Mouse (Mus musculus): Measurements from ENCODE around the gene Cdyl. TPM values are rescaled to one million over a fixed set of nuclear protein-coding genes. Genes with fewer than 3 reads are reported as not detected.

Cdyl gene
- polyA plus RNA-seq, 1 experiment from 2014 or later, result 12.0 TPM

DNA sequence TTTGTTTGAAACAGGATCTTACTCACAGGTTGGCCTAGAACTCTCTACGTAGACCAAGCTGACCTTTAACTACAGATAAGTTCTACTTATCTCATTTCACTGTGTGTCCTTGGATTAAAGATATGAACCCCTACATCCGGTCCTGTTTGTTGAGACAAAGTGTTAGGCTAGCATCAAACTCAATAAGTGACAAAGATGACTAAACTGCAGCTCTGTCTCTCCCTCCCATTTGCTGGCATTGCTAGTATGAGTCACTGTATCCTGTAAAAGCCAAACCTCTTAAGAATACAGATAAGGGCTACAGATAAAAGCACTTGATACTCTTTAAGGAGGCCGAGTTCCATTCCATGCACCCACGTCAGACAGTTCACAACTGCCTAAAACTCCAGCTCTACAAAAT, 72.5 kb downstream of the Cdyl start:
- Histone ChIP-seq H3K27ac (ENCODE audit: low read depth, low read length) (no peak overlapping the region), H3K36me3 (ENCODE audit: control insufficient read depth, insufficient read depth, low read length) (no peaks in the 10 kb centered on the region), H3K9ac (ENCODE audit: low read depth, low read length) (no peak overlapping the region), H3K4me3 (ENCODE audit: low read depth, low read length) (no peak overlapping the region), H3K4me2 (replicated peaks; ENCODE audit: low read depth, low read length) (no peak overlapping the region), H3K4me1 (replicated peaks; ENCODE audit: control insufficient read depth, insufficient read depth, low read length) (no peaks in the 10 kb centered on the region), H3K9me3 (ENCODE audit: control insufficient read depth, low read length) (no peaks in the 10 kb centered on the region), H3K27me3 (ENCODE audit: control insufficient read depth, insufficient read depth, low read length) (no peaks in the 10 kb centered on the region)
- ATAC-seq (ENCODE audit: low FRiP score), result no peak
- WGBS, result 94% methylated on average over 4 of the region's 4 CpGs
- DNase-seq (ENCODE audit: low spot score), result no peak

DNA sequence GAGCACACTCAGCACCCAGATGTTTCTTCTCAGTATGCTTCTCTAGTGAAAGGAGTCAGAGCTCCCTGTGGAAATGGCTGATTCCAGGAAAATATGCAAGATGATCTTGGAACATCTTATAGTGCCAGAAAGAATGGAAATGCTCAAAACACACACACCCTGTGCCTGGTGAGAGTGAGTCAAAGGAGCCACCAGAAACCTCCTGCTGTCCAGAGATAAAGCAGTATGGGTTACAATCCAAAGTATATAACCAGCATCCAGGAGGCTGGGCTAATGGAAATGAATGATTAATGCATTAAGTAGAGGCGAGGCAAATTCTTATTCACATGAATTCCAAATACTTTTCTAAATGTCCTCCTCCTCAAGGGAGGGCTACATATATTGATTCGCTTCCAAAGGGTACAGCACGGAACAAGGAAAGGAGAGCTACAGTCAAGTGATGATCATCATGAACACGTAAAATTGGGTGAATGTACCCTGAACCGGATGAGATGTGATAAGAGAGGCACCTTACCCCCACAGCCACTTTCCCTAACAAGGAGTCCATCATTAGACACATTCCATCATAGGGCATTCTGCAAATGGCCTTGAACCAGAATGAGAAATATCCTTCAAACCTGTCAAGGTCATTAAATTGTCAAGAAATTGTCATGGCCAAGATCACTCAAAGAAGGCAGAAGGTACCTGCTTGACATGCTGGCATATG, 73.4 kb downstream of the Cdyl start:
- Histone ChIP-seq H3K4me3 (ENCODE audit: low read depth, low read length) (no peak overlapping the region), H3K36me3 (ENCODE audit: control insufficient read depth, insufficient read depth, low read length) (no peaks in the 10 kb centered on the region), H3K9ac (ENCODE audit: low read depth, low read length) (no peak overlapping the region), H3K27me3 (ENCODE audit: control insufficient read depth, insufficient read depth, low read length) (no peaks in the 10 kb centered on the region), H3K4me1 (replicated peaks; ENCODE audit: control insufficient read depth, insufficient read depth, low read length) (no peaks in the 10 kb centered on the region), H3K4me2 (replicated peaks; ENCODE audit: low read depth, low read length) (no peak overlapping the region), H3K9me3 (ENCODE audit: control insufficient read depth, low read length) (no peaks in the 10 kb centered on the region), H3K27ac (ENCODE audit: low read depth, low read length) (no peak overlapping the region)
- WGBS, result 91% methylated on average over 5 of the region's 5 CpGs
- ATAC-seq (ENCODE audit: low FRiP score) (no peak), DNase-seq (ENCODE audit: low spot score) (no peak)

DNA sequence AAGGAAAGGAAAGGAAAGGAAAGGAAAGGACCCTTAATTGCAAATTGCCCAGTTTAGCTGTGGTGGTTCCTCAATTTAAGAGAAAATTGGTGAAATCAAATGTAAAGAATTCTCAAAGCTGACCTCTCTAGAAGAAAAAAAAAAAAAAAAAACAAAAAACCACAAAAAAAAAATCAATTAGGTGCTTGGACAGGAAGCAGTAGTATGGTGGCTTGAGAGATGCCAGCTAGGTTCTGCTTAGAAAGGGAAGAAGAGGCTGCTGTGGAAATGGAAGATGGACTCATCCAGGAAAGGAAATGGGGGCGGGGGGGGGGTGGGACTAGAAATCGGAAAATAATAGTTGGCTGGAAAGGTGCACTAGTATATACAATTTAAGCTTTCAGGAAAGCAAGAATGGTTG, 77.9 kb downstream of the Cdyl start:
- Histone ChIP-seq H3K4me2 (replicated peaks; ENCODE audit: low read depth, low read length) (no peak overlapping the region), H3K27me3 (ENCODE audit: control insufficient read depth, insufficient read depth, low read length) (peaks cover 21% of the 10 kb centered on the region; the same call in 1 of the 2 replicates), H3K4me1 (replicated peaks; ENCODE audit: control insufficient read depth, insufficient read depth, low read length) (peaks cover 2% of the 10 kb centered on the region; the same call in 1 of the 2 replicates), H3K36me3 (ENCODE audit: control insufficient read depth, insufficient read depth, low read length) (no peaks in the 10 kb centered on the region), H3K9me3 (ENCODE audit: control insufficient read depth, low read length) (no peaks in the 10 kb centered on the region), H3K9ac (ENCODE audit: low read depth, low read length) (no peak overlapping the region), H3K4me3 (ENCODE audit: low read depth, low read length) (no peak overlapping the region), H3K27ac (ENCODE audit: low read depth, low read length) (no peak overlapping the region)
- no peak for ATAC-seq (ENCODE audit: low FRiP score)
- no peak for DNase-seq (ENCODE audit: low spot score)
- 10% methylated on average over 2 of the region's 2 CpGs for WGBS

DNA sequence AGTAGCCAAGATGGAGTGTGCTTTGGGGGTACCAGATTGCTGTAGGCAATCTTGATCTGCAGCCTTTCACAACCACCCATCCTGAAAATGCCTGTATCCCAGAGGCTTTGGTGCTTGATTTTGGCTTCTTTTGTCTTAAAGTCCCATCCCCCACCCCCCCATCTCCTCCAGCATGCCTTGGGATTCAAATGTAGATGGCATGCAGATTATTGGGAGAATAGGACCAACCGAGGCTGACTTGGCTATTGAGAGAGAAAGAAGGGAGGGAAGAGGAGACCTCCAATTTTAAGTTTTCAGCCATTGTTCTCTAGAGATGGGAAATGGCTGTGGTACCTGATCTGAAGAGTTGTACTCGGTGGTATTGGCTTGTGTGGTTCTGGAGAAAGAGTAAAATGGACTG, 78.6 kb downstream of the Cdyl start:
- Histone ChIP-seq H3K27ac (ENCODE audit: low read depth, low read length) (no peak overlapping the region), H3K36me3 (ENCODE audit: control insufficient read depth, insufficient read depth, low read length) (no peaks in the 10 kb centered on the region), H3K4me2 (replicated peaks; ENCODE audit: low read depth, low read length) (no peak overlapping the region), H3K4me3 (ENCODE audit: low read depth, low read length) (no peak overlapping the region), H3K27me3 (ENCODE audit: control insufficient read depth, insufficient read depth, low read length) (peaks cover 21% of the 10 kb centered on the region; the same call in 1 of the 2 replicates), H3K9me3 (ENCODE audit: control insufficient read depth, low read length) (no peaks in the 10 kb centered on the region), H3K4me1 (replicated peaks; ENCODE audit: control insufficient read depth, insufficient read depth, low read length) (peaks cover 4% of the 10 kb centered on the region; the same call in 1 of the 2 replicates), H3K9ac (ENCODE audit: low read depth, low read length) (no peak overlapping the region)
- ATAC-seq (ENCODE audit: low FRiP score) (no peak), DNase-seq (ENCODE audit: low spot score) (no peak)
- 13% methylated on average over 2 of the region's 2 CpGs for whole genome bisulfite sequencing

DNA sequence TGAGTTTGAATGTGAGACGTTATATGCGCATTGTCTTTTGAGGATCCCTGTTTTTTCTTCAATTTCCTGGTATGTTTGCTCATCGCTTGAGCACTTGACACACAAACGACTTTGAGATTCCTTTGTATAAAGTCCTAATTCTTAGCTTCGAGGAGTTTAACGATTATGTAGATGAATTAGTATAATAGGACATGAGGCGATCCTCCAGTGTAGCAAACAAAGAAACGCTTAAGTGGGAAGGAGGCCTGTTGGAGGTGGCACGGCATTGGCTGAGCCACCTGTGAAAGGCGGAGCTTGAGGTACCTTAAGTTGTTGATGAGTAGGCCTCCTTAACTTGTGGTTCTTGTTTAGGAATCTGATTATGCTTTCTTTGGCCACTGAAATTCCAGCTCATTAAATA, 79.8 kb downstream of the Cdyl start:
- no peak for ATAC-seq (ENCODE audit: low FRiP score)

DNA sequence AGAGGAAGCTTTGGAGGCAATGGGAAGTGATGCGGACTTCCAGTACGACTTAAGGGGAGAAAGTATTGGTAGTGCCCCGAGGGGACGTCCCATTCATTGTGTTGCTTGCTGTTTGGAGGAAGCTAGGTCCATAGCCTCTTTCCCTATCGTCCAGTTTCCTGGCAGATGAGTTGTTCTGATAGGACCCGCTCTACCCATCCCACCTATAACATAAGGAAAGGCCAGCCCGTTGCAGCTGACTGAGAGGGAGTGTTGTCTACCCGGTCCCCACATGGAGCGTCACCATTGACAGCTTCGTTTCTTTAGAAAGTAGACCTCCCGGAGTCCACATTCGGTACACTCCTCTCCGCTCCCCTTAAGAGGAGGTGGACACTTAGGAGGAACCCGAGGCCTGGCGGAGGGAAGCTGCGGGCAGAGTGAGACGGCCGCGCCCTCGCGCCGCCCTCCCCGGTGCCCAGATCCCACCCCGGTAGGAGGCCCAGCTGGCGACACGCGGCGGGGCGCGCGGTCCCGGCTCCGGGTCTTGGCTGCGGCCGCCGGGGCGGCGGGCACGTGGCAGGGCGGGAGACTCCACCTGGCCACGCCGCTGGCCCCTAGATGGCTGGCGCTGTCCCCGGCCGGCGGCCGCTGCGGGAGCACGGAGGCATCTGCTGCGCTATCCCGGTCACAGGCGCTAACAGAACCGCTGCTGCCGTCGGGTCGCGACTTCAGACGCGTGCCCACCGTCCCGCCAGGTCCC, 80.8 kb downstream of the Cdyl start:
- DNase-seq (ENCODE audit: low spot score) (no peak), ATAC-seq (ENCODE audit: low FRiP score) (peak; percentile 79)
- under 1% methylated on average over 43 of the region's 61 CpGs for WGBS
- peaks cover 4% of the 10 kb centered on the region; the same call in 1 of the 2 replicates for H3K4me1 ChIP-seq (replicated peaks; ENCODE audit: control insufficient read depth, insufficient read depth, low read length)
- H3K9me3 ChIP-seq (ENCODE audit: control insufficient read depth, low read length), result no peaks in the 10 kb centered on the region
- peak overlapping the region; percentile 96 for H3K4me3 ChIP-seq (ENCODE audit: low read depth, low read length)
- no peak overlapping the region for H3K9ac ChIP-seq (ENCODE audit: low read depth, low read length)
- H3K36me3 ChIP-seq (ENCODE audit: control insufficient read depth, insufficient read depth, low read length), result no peaks in the 10 kb centered on the region
- peak overlapping the region; percentile 61 for H3K4me2 ChIP-seq (replicated peaks; ENCODE audit: low read depth, low read length)
- no peak overlapping the region for H3K27ac ChIP-seq (ENCODE audit: low read depth, low read length)
- H3K27me3 ChIP-seq (ENCODE audit: control insufficient read depth, insufficient read depth, low read length), result peaks cover 21% of the 10 kb centered on the region; the same call in 1 of the 2 replicates

More for the DNA sequence above, 79.8 kb downstream of the Cdyl start:
- peak; percentile 10 for DNase-seq (ENCODE audit: low spot score)
- H3K4me3 ChIP-seq (ENCODE audit: low read depth, low read length), result no peak overlapping the region
- WGBS, result 11% methylated on average over 10 of the region's 10 CpGs
- no peak overlapping the region for H3K4me2 ChIP-seq (replicated peaks; ENCODE audit: low read depth, low read length)
- H3K9ac ChIP-seq (ENCODE audit: low read depth, low read length), result no peak overlapping the region
- H3K36me3 ChIP-seq (ENCODE audit: control insufficient read depth, insufficient read depth, low read length), result no peaks in the 10 kb centered on the region
- peaks cover 4% of the 10 kb centered on the region; the same call in 1 of the 2 replicates for H3K4me1 ChIP-seq (replicated peaks; ENCODE audit: control insufficient read depth, insufficient read depth, low read length)
- no peak overlapping the region for H3K27ac ChIP-seq (ENCODE audit: low read depth, low read length)
- H3K9me3 ChIP-seq (ENCODE audit: control insufficient read depth, low read length), result no peaks in the 10 kb centered on the region
- peaks cover 21% of the 10 kb centered on the region; the same call in 1 of the 2 replicates for H3K27me3 ChIP-seq (ENCODE audit: control insufficient read depth, insufficient read depth, low read length)

DNA sequence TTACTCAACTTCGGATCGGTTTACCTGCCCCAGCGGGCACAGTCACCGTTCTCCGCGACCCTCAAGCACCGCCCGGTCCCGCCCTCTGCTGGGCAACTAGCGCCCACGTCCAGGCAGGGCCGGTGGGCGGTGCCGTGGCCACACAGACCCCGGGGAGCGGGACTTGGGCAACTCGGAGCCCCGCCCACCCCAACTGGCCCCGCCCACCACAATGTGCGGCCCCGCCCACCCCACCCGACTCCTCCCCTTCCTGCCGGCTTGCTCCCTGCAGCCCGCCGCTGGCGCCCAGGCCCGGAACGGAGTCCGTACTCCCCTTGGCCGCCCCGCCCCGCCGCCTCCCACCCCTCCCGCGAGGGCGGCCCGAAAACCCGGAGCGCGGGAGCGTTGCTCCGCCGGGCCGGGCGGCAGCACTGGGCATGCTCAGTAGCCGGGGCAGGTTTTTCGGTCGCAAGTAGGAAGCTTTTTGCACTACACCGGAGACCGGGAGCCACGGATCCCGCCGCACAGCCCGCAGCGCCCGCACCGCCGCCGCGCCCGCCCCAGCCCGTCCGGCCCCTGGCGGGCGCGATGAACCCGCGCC, 81.5 kb downstream of the Cdyl start:
- H3K4me3 ChIP-seq (ENCODE audit: low read depth, low read length), result peak overlapping the region; percentile 96
- peak overlapping the region; percentile 91 for H3K27ac ChIP-seq (ENCODE audit: low read depth, low read length)
- H3K4me2 ChIP-seq (replicated peaks; ENCODE audit: low read depth, low read length), result peak overlapping the region; percentile 61
- H3K9ac ChIP-seq (ENCODE audit: low read depth, low read length), result peak overlapping the region; percentile 94
- no peaks in the 10 kb centered on the region for H3K9me3 ChIP-seq (ENCODE audit: control insufficient read depth, low read length)
- DNase-seq (ENCODE audit: low spot score) (peak; percentile 93), ATAC-seq (ENCODE audit: low FRiP score) (peak; percentile 96)
- H3K27me3 ChIP-seq (ENCODE audit: control insufficient read depth, insufficient read depth, low read length), result peaks cover 21% of the 10 kb centered on the region; the same call in 1 of the 2 replicates
- no peaks in the 10 kb centered on the region for H3K36me3 ChIP-seq (ENCODE audit: control insufficient read depth, insufficient read depth, low read length)
- 0% methylated on average over 54 of the region's 68 CpGs for WGBS
- peaks cover 4% of the 10 kb centered on the region; the same call in 1 of the 2 replicates for H3K4me1 ChIP-seq (replicated peaks; ENCODE audit: control insufficient read depth, insufficient read depth, low read length)

DNA sequence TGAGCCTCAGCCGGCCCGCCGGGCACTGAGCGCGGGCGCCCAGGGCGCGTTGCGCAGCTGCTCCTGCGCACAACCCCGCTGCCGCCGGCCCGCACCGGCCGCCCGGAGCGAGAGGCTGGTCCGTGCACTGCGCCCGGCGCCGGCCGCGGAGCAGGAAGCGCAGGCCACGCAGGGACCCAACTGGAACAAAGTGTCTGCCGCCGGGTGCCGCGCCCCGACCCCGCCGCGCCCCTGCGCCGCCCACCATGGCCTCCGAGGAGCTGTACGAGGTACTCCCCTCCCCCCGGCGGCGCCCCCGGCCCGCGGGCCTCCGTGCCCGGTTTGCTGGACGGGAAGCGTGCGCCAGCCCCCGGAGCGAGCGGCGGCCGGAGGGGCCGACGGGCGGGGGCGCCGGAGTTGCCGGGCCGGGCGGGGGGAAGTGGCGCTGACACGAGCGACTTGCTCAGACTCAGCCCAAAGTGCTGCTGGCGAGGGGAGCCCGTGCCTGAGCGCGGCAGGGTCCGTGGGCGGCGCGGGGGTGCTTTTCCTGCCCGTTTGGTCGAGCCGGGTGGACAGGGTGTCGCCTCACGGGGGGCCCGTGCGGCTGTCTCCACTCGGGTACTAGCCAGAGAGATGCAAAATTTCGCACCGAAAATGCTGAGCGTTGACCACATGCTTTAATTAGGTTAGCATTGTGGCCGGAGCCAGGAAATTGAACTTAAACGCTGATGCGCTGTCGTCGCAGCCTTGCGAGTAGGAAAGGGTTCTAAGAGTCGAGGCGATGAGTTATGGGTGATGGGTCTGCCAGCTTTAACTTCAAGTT, 82.2 kb downstream of the Cdyl start:
- Histone ChIP-seq H3K9me3 (ENCODE audit: control insufficient read depth, low read length) (peaks cover 2% of the 10 kb centered on the region; the same call in 1 of the 2 replicates), H3K4me3 (ENCODE audit: low read depth, low read length) (peak overlapping the region; percentile 96), H3K27me3 (ENCODE audit: control insufficient read depth, insufficient read depth, low read length) (peaks cover 21% of the 10 kb centered on the region; the same call in 1 of the 2 replicates), H3K4me1 (replicated peaks; ENCODE audit: control insufficient read depth, insufficient read depth, low read length) (peaks cover 4% of the 10 kb centered on the region; the same call in 1 of the 2 replicates), H3K9ac (ENCODE audit: low read depth, low read length) (peak overlapping the region; percentile 94), H3K27ac (ENCODE audit: low read depth, low read length) (peak overlapping the region; percentile 91), H3K36me3 (ENCODE audit: control insufficient read depth, insufficient read depth, low read length) (no peaks in the 10 kb centered on the region), H3K4me2 (replicated peaks; ENCODE audit: low read depth, low read length) (peak overlapping the region; percentile 61)
- DNase-seq (ENCODE audit: low spot score) (peak; percentile 74), ATAC-seq (ENCODE audit: low FRiP score) (peak; percentile 86)
- under 1% methylated on average over 62 of the region's 93 CpGs for WGBS

All from hindbrain, embryonic 11.5 days (tissue).